Mouse (Mus musculus): Measurements from ENCODE around the gene Olfr376.

DNA sequence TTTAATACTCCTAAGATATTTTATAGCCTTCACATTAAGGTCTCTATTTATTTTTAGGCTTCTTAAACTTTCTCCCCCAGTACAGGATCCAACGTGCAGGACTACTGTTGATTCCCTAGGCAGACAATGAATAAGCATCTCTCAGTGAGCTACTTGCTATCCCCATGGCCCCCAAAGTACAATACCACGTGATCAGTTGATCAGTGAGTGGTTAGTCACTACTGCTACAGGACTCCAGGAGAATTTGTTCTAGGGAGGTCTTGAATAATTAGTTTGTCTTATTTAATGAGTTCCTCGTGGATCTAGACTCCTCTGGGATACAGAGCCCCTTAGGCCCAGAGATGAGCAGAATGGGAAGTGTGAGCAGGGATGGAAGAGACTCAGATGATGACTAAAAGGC lies 20.6 kb upstream of the Olfr376 start, which contains the start of gene Olfr20:
- TF ChIP-seq GATA1 (IDR thresholded peaks at IDR 0.05; ENCODE audit: borderline replicate concordance, low read length): no peak
- TF ChIP-seq FLI1 (IDR thresholded peaks at IDR 0.05; ENCODE audit: low read length): no peak

Data from megakaryocyte, embryonic 14.5 days (primary cell).